In genomic region chr10:109889171-109889475, GRCm38 (mm10) we compare ENCODE assay signal across 10 mouse cellular contexts.
"Had no signal": no experiment of that assay in that cellular context is flagged by ENCODE, and none has a peak within 500 bp of the region (broad histone marks: within the 10 kb centered on the region; RNA-seq: fewer than 3 reads in every experiment).

No protein-coding gene starts in this region.

- H3K27ac ChIP-seq: limb, embryonic 13.5 days; liver, embryonic 14.5 days had no signal

- H3K4me1 ChIP-seq: limb, embryonic 13.5 days had no signal

- ATAC-seq: intestine, embryonic 16.5 days had no signal

- H3K9ac ChIP-seq: limb, embryonic 13.5 days; liver, embryonic 14.5 days had no signal

- H3K9me3 ChIP-seq: limb, embryonic 13.5 days had no signal

- H3K4me2 ChIP-seq: limb, embryonic 13.5 days had no signal

- H3K4me3 ChIP-seq: limb, embryonic 13.5 days had no signal

- H3K27me3 ChIP-seq: limb, embryonic 13.5 days had no signal

- DNase-seq: kidney, adult 2 months; kidney, postnatal 14 days; left cerebral cortex, postnatal 4 days; lung, adult 18-20 months; midbrain, embryonic 14.5 days; thymus, adult 18-20 months; thymus, postnatal 14 days had no signal

- H3K36me3 ChIP-seq: limb, embryonic 13.5 days had no signal
